Mouse (Mus musculus) adrenal gland, adult 2 months (tissue): ENCODE data around the gene Bicc1. TPM values are rescaled to one million over a fixed set of nuclear protein-coding genes. Genes with fewer than 3 reads are reported as not detected.

ENCODE experiments used
- DNase-seq: peaks from one replicate; pipeline ENCODE4 v3.0.0; 2021
- polyA plus RNA-seq: library from polyadenylated mRNA; depleted of rRNA; stranded (reverse); fragments of >200 nt; gene quantifications from 2 replicates; pipeline ENCODE4 v1.2.3, GENCODE M21; 2012
- total RNA-seq, 2 experiments: library from RNA; stranded (reverse); gene quantifications; 2 replicates each; pipeline ENCODE4 v1.2.3; 2021

The Bicc1 gene
- total and polyA plus RNA-seq, 3 experiments, result 5.5 to 20.3 (median 12.8) TPM

GRCm38 (mm10) chr10:71122480-71122879 is 37.0 kb downstream of the Bicc1 start:
- DNase-seq, result no peak

DNA sequence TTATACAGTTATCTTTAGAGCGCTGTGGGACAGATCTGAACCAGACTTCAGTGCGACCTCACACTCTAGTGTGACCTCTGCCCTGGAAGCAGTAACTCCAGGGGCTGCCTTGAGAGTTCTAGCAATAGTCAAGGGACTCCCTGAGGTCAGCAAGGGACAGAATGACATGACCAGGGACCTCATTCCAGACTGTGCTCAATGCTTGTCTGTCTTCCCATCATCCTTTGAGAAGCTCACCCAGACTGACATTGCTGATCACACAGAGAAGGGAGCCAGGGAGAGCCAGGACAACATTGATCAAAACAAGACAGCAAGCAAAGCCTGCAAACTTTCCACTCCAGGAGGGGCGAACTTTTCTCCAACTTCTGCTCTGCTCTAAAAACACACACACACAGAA is 38.7 kb downstream of the Bicc1 start:
- DNase-seq, result no peak

GRCm38 (mm10) chr10:71120121-71120768 is 39.3 kb downstream of the Bicc1 start:
- no peak for DNase-seq

DNA sequence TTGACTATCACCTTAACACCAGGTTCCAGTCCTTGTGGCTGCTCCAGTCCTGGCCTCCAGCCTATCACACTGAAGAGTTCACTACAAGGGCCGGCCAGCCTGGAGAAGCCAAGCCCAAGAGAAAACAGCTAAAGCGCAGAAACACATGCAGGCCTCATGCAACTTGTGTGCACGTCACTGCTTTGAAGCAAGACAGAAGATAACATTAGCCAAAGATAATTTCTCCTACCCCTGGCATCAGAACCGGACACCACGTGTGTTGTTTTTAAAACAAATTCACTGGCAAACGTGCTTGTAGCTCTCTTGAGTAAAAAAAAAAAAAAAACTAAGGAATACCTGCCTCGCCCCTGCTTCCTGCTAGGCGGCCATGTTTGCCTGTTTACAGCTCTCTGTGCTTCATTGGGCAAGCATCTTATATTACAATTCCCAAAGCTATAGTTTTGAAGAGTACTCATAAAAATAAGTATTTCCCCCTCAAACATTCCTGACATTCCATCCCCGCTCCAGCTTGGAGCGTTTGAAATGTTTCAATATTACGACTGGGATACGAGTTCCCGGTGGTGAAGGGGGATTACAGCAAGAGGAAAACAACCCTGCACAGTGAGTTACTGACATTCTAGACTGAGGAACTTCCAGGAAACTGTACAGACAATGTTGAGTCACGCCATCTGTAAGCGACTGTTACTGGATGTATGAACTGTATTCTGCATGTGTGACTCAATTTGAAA is 40.2 kb downstream of the Bicc1 start:
- no peak for DNase-seq

DNA sequence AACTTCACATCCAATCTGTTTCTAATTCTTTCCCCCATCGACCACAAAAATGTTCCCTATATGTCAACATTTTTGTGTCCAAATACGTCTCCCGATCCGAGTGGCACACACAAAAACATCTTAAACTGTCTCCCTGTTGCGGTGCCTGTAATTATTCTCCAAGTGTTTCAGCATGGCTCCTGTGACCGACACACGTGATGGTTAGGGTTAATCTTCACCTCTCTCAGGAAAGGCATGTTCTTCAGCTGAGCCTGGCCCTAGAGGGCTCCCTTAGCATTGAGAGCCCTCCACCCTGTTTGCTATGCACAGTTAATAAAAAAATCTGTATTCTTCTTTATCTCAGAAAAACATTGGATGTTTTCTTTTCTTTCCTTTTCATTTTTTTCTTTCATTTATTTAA is 41.7 kb downstream of the Bicc1 start:
- no peak for DNase-seq

DNA sequence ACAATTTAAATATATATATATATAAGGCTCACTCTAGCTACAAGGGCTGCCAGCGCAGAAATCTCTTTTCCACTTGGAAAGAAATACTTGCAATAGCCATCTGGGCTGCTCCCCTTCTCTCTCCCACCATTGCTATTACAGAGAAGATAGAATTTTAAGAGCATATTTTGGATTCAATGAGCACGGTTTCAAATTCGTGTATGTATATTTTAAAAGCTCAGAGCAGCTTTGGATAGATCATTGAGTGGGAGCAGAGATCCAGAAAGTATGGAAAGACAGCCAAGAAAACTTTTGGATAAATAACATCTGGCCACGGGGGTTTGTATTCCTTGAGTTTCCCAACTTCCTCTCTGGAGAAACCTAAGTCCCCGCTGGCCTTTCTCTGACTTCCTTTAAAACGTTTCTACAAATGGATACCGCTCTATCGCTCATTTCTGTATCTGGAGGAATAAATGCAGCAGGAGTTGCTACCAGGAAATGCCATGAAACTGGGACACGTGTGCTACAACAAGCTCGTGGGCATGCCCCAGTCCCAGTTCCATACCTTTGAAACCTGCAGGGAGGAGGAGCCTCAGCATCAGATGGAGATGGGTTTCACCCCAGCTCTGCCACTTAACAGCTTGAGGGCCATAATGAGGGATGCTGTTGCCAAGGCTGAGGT is 45.1 kb downstream of the Bicc1 start:
- DNase-seq, result no peak

GRCm38 (mm10) chr10:71106491-71107205 is 52.9 kb downstream of the Bicc1 start:
- no peak for DNase-seq

- no peak for DNase-seq
Observed at GRCm38 (mm10) chr10:71104791-71105190, 54.7 kb downstream of the Bicc1 start.

DNA sequence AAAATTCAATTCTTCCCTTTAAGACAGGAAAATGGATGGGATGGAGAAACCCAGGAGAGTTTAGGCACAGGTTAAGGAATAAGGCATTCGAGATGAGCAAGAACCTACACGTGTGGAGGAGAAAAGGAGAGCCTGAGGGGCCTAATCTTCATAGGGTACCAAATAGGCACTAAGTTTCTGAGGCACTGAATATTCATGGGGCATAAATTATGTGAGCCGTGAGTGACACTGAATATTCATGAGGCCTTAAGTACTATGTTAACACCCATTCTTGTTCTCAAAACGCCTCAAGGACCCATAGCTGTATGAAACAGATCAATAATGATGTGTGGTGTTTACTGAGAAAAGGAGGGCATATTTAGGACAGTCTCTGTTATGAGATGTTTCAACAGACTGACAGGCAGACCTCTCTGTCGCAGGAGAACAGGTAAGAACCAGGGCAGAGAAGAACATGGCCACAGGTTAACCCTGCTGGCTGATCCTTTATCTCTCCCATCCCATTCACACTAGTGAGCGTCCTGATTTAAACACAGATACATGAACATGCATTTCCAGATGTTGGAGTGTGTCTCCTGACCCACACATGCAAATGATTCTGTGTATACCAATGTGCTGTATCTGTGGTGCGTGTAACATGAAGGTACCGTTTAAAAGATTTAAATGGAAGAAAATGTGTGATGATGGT is 58.5 kb downstream of the Bicc1 start:
- DNase-seq, result no peak

DNA sequence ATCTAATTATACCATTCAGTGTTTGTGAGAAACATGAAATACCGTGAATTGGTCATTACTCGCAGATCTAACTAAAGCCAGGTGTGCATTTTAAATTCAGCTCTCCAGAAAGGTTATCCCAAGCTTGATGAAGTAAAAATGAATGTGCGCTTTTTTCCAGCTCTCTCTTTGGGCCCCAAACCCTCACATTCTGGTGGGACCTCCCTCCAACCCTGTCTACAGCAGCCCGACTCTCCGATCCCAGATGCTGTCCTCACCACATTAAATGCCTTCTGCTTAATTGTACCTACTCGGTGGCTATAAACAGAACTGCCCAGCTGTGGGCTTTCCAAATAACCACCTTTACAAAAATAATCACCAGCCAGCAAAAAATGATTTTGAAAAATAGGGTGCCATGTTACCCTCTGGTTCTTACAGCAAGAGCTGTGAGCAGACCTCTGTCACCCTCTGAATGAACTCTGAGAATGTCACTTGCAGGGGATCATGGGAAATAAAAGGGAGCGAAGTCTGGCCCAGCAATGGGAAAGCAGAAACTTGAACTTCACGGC is 64.7 kb downstream of the Bicc1 start:
- DNase-seq, result no peak

DNA sequence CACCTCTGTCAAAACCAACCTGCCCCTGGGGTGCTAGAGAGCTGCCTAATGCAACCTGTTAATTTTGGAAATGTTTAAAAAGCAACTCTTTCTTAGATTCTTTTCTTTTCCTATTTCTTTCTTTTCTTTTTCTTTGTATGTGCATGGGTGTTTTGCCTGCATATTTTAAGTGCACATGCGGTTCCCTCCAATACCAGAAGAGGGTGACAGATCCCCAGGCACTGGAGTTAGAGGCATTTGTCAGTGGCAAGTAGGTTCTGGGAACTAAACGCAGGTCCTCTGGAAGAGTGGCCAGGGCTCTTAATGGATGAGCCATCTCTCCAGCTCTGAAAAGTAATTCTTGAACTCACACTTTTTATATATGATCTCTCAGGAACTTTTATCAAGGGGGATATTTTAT is 66.2 kb downstream of the Bicc1 start:
- DNase-seq, result no peak

- DNase-seq, result no peak
Observed at GRCm38 (mm10) chr10:71087359-71087716, 72.2 kb downstream of the Bicc1 start.

DNA sequence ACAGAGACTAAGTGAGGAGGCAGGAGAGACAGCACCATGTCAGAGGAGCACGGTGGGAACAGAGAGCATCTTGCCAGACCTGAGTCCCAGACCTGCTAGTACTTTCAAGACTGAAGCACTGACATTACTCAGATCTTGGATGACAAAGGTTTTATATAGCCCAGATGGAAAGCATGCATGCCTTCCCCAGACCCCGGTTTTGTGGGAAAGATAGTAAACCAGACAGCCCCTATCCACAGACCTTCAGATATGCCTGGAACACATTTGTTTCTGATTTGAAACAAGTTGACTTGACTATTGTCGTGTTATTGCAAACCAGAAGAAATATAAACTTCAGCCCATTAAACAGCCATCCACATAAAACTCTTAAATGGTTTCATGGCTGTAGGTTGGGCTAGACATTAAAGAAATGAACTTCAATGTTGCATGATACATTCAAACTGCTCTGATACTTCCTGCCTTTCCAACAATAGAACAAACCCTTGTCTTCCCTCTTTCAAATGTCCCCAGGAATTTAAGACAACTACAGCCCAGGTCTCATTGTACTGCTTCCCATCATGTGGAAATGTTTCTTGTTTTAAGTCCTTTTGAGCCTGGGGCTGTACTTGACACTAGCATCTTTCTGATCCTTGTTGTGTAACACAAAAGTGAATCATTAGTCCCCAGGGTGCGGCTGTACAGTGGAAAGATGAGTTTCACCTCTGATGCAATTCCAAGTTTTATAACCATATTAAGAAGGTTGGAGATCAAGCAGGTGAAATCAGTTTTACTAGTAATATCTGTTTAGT is 72.7 kb downstream of the Bicc1 start:
- no peak for DNase-seq

DNA sequence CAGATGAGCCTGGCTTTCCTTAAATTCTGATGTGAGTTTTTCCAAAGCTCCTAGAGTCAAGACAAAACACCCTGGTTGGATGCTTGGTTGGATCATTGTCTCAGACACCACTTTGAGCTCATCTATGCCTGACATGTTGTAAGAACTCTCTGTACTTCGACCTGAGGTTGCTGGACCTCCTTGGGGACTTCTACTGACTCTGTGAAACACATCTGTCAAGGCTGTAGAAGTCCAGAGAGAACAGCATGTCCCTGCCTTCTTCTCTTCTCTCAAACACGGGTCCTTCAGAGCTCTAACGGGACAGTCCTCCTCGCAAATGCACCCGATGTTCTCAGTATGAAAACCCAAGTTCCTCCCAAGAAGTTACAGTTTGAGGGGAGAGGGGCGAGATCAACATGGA is 76.5 kb downstream of the Bicc1 start:
- DNase-seq, result no peak

DNA sequence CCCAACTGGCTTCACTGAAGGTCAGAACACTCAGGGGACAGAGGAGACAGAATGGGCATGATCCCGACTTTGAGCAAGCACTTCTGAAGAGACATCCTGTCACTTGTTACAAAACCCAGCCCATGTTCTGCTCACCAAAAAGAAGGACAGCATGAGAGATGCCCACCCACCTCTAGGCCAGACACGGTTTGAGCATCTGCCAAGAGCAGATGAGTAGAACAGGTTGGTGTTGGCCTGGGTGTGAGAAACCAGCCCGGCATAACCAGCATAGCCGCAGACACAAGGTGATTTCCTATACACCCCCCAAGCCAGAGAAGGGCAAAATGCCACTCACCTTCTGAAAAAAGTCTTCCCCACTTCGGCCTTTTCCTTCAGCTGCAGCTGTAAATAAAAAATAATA is 80.6 kb downstream of the Bicc1 start:
- DNase-seq, result no peak

- no peak for DNase-seq
Observed at GRCm38 (mm10) chr10:71065009-71065408, 94.5 kb downstream of the Bicc1 start.

GRCm38 (mm10) chr10:71064576-71064975 is 94.9 kb downstream of the Bicc1 start:
- no peak for DNase-seq

GRCm38 (mm10) chr10:71062151-71062550 is 97.3 kb downstream of the Bicc1 start:
- DNase-seq, result peak; percentile 11

GRCm38 (mm10) chr10:71060269-71060668 is 99.2 kb downstream of the Bicc1 start:
- no peak for DNase-seq

- peak; percentile 73 for DNase-seq
Observed at GRCm38 (mm10) chr10:71058616-71059247, 100.8 kb downstream of the Bicc1 start.

- DNase-seq, result no peak
Observed at GRCm38 (mm10) chr10:71058070-71058469, 101.4 kb downstream of the Bicc1 start.
